Mouse (Mus musculus): ENCODE measurements around the gene Lrrc7. TPM values are rescaled to one million over a fixed set of nuclear protein-coding genes. Genes with fewer than 3 reads are reported as not detected.

Gene Lrrc7
- 0.10 TPM in 1 of 2 replicates, not detected in the other for polyA plus RNA-seq (2012; rRNA removed; ENCODE audit: low replicate concordance)

DNA sequence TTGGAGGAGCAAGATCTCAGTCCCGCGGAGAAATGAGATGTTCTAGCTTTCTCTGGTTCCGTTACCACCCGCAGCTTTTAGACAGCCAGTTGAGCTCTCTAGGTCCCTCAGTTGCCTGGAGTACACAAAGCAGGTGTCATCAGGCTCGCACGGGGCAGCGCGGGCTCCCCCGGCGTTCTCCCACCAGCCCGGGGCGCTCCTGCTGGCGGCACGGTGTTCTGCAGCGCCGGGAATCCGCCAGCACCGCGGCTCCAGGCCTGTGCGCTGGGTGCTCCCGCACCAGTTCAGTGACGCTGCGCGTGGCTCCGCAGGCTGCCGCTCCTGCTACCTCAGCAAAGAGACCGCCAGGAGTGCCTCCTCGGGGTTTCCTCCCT lies at the start of gene Lrrc7:
Gene Lrrc7 (minus strand): TSS at position 235 of the 374 bp plus-strand sequence.

DNA sequence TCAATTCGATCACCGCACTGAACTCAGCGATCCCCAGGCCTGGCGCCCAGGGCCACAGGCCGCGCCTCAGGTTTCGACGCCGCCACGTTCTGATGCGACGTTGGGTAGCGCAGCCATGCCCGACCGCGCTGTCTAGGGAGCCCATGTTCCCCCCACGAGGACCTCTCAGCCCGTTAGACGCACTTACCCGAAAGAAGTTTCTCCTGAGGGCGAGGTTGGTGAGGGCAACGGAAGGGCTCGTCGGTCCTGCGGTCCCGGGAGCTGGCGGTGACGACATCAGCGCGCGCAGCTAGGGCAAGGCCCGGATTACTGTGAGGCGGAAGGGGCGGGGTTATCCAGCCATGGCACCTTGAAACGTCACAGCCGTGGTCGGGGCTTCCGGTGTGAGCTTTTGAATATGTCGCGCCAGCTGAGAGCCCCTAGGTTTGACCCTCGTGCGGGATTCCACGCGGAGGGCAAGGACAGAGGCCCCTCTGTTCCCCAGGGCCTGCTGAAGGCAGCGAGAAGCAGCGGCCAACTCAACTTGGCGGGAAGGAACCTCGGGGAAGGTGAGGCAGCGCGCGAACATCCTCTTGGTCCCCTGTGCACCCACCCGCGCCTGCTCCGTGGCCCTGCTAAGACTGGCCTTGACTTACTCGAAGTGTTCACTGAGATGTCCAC lies 525.6 kb downstream of the Lrrc7 start, which contains the start of the genes Srsf11 and Lrrc40:
Gene Srsf11 (minus strand): TSS at position 311 of the 660 bp plus-strand sequence.
Gene Lrrc40 (plus strand): TSS at position 334 of the 660 bp plus-strand sequence.

Measured in subcutaneous adipose tissue, adult 2 months (tissue).